Mouse (Mus musculus) erythroblast, embryonic 14.5 days (primary cell): Measurements from ENCODE around the gene Plekhh2.

Experiments
- GATA1 ChIP-seq: IDR thresholded peaks from 2 replicates; pipeline ENCODE4 v1.6.1; 2012; ENCODE audit warnings: low read length, inconsistent platforms, mixed read lengths
- TAL1 ChIP-seq: IDR thresholded peaks from 3 replicates; pipeline ENCODE4 v1.6.1; 2012; ENCODE audit warnings: low read length, inconsistent platforms, mixed read lengths

DNA sequence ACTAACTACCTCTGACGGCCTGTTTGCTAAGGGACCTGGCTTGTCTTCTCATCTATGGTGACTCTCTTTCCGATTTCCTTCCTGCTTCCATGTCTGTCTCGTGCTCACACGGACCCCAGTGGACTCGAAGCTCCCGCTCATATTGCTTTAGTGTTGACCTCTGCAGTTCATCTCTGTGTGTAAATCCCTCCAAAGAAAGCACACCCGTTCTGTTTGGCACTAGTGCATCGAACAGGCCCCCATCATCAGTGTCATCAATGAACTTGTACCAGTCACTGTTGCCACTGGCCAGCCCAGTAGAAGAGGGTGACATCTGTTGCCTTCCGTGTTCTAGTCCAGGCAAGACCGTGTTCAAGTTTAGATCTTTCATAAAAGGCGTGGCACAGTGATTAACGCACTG lies 57.1 kb downstream of the Plekhh2 start:
- TF ChIP-seq GATA1 (no peak), TAL1 (no peak)
